Mouse (Mus musculus) small intestine, adult 2 months (tissue): Measurements from ENCODE around the gene Igfbp3. TPM values are rescaled to one million over a fixed set of nuclear protein-coding genes. Genes with fewer than 3 reads are reported as not detected.

Experiments used
- H3K27ac ChIP-seq: fragments of 200-500 bp; 2 replicates; pipeline ENCODE4 v1.5.1; 2012; ENCODE audit warnings: low read depth, low read length, control low read depth, inconsistent platforms; ENCODE audit not compliant: insufficient read depth
- H3K27me3 ChIP-seq: fragments of 200-500 bp; 2 replicates; pipeline ENCODE4 v1.6.1; 2012; ENCODE audit warnings: mild to moderate bottlenecking, moderate library complexity, low read length, inconsistent platforms; ENCODE audit not compliant: control insufficient read depth, insufficient read depth
- H3K36me3 ChIP-seq: fragments of 200-500 bp; 2 replicates; pipeline ENCODE4 v1.6.1; 2012; ENCODE audit warnings: mild to moderate bottlenecking, low read length, control low read depth, inconsistent platforms; ENCODE audit not compliant: control insufficient read depth, insufficient read depth
- H3K4me1 ChIP-seq: fragments of 200-500 bp; 2 replicates; pipeline ENCODE4 v1.6.1; 2012; ENCODE audit warnings: low read length, inconsistent platforms, mixed read lengths; ENCODE audit not compliant: control insufficient read depth, insufficient read depth, insufficient read length
- H3K4me3 ChIP-seq: fragments of 200-500 bp; 2 replicates; pipeline ENCODE4 v1.5.1; 2012; ENCODE audit warnings: low read depth, mild to moderate bottlenecking, control low read depth, inconsistent platforms, low read length, moderate library complexity
- CTCF ChIP-seq: fragments of 200-500 bp; IDR thresholded peaks from 2 replicates; pipeline ENCODE4 v1.5.1; 2012; ENCODE audit warnings: low read depth, mild to moderate bottlenecking, control low read depth, inconsistent platforms, low read length, moderate library complexity, mixed read lengths; ENCODE audit not compliant: insufficient replicate concordance, insufficient read length; ENCODE audit errors: extremely low read depth
- POLR2A ChIP-seq: fragments of 200-500 bp; IDR thresholded peaks from 2 replicates; pipeline ENCODE4 v1.6.1; 2012; ENCODE audit warnings: low read depth, mild to moderate bottlenecking, control low read depth, inconsistent platforms, low read length, moderate library complexity
- WGBS: fragments of 180-500 bp; shearing (Covaris S2); methylation state at CpG from one replicate; pipeline ENCODE4 v1.1.7; 2018; 5-methylcytosine and 5-hydroxymethylcytosine counted together
- polyA plus RNA-seq: library from polyadenylated mRNA; depleted of rRNA; stranded (reverse); fragments of >200 nt; gene quantifications from 2 replicates; pipeline ENCODE4 v1.2.3, GENCODE M21; 2012; rRNA removed

The Igfbp3 gene
- polyA plus RNA-seq, 1 experiment = 116 TPM

GRCm38 (mm10) chr11:7160146-7160545 lies 53.6 kb downstream of the Igfbp3 start:
- H3K4me1 ChIP-seq = 0 out of 2 replicates have a peak, but pooled peaks cover 2% of the 10 kb centered on the region
- no peaks in the 10 kb centered on the region for H3K27me3 ChIP-seq
- TF ChIP-seq CTCF (no peak), POLR2A (no peak)
- H3K36me3 ChIP-seq = no peaks in the 10 kb centered on the region
- 61% methylated on average over 6 of the region's 6 CpGs for WGBS
- H3K27ac ChIP-seq = no peak overlapping the region
- H3K4me3 ChIP-seq = no peak overlapping the region

GRCm38 (mm10) chr11:7158196-7158595 lies 55.5 kb downstream of the Igfbp3 start:
- Histone ChIP-seq H3K4me3 (no peak overlapping the region), H3K27ac (no peak overlapping the region), H3K27me3 (no peaks in the 10 kb centered on the region), H3K36me3 (no peaks in the 10 kb centered on the region), H3K4me1 (0 out of 2 replicates have a peak, but pooled peaks cover 2% of the 10 kb centered on the region)
- WGBS = 40% methylated on average over 6 of the region's 6 CpGs
- TF ChIP-seq POLR2A (no peak), CTCF (no peak)

GRCm38 (mm10) chr11:7156427-7156826 lies 57.3 kb downstream of the Igfbp3 start:
- H3K4me3 ChIP-seq = no peak overlapping the region
- H3K4me1 ChIP-seq = 0 out of 2 replicates have a peak, but pooled peaks cover 2% of the 10 kb centered on the region
- no peak overlapping the region for H3K27ac ChIP-seq
- no peaks in the 10 kb centered on the region for H3K27me3 ChIP-seq
- no peak for TF ChIP-seq POLR2A
- no peak for TF ChIP-seq CTCF
- no peaks in the 10 kb centered on the region for H3K36me3 ChIP-seq
- WGBS = 50% methylated on average over 4 of the region's 4 CpGs

Other genes starting within 250 kb of the Igfbp3 start
- 0.34 and 0.99 TPM in 2 replicates for gene Adcy1, start 150.4 kb downstream of the Igfbp3 start, polyA plus RNA-seq
- not detected in 2 replicates for gene Gm11985, start 25.4 kb downstream of the Igfbp3 start, polyA plus RNA-seq
- gene Igfbp1, start 16.1 kb downstream of the Igfbp3 start, polyA plus RNA-seq = 0.19 TPM in 1 of 2 replicates, not detected in the other